Mouse (Mus musculus) A20 (cell line): ENCODE results near the gene Srrm4.

Experiments used
- DNase-seq: peaks from one replicate; pipeline ENCODE4 v3.0.0-alpha.2; 2011; ENCODE audit warnings: low read depth, low spot score

The Srrm4 gene

GRCm38 (mm10) chr5:116407321-116407720, 184.3 kb downstream of the Srrm4 start:
- DNase-seq: no peak

GRCm38 (mm10) chr5:116406507-116406906, 185.1 kb downstream of the Srrm4 start:
- no peak for DNase-seq

GRCm38 (mm10) chr5:116405934-116406333, 185.7 kb downstream of the Srrm4 start:
- DNase-seq: no peak

- no peak for DNase-seq
Observed at GRCm38 (mm10) chr5:116404063-116404462, 187.6 kb downstream of the Srrm4 start.

- DNase-seq: no peak
Observed at GRCm38 (mm10) chr5:116400801-116401200, 190.8 kb downstream of the Srrm4 start.

GRCm38 (mm10) chr5:116400042-116400730, 191.4 kb downstream of the Srrm4 start:
- no peak for DNase-seq

- no peak for DNase-seq
Observed at GRCm38 (mm10) chr5:116396104-116396503, 195.5 kb downstream of the Srrm4 start.

- no peak for DNase-seq
Observed at GRCm38 (mm10) chr5:116392603-116393002, 199.0 kb downstream of the Srrm4 start.

- no peak for DNase-seq
Observed at GRCm38 (mm10) chr5:116389856-116390542, 201.6 kb downstream of the Srrm4 start.

- no peak for DNase-seq
Observed at GRCm38 (mm10) chr5:116389321-116389720, 202.3 kb downstream of the Srrm4 start.
